Mouse (Mus musculus) liver, adult 2 months (tissue): ENCODE data around the gene Lats2. TPM values are rescaled to one million over a fixed set of nuclear protein-coding genes. Genes with fewer than 3 reads are reported as not detected.

Experiments
- DNase-seq: peaks from one replicate; pipeline ENCODE4 v3.0.0-alpha.2; 2011; ENCODE audit warnings: low read depth, low spot score; ENCODE audit errors: extremely low read depth
- H3K27ac ChIP-seq: fragments of 200-500 bp; replicated peaks from 2 replicates; pipeline ENCODE4 v1.5.1; 2012; ENCODE audit warnings: low read depth, mild to moderate bottlenecking, control low read depth, inconsistent platforms, low read length; ENCODE audit not compliant: insufficient read depth
- H3K27me3 ChIP-seq: fragments of 200-500 bp; 2 replicates; pipeline ENCODE4 v1.6.1; 2012; ENCODE audit warnings: mild to moderate bottlenecking, moderate library complexity, low read length, inconsistent platforms; ENCODE audit not compliant: control insufficient read depth, insufficient read depth
- H3K36me3 ChIP-seq: fragments of 200-500 bp; 2 replicates; pipeline ENCODE4 v1.6.1; 2012; ENCODE audit warnings: low read length, inconsistent platforms; ENCODE audit not compliant: control insufficient read depth, insufficient read depth
- H3K4me1 ChIP-seq: fragments of 200-500 bp; 2 replicates; pipeline ENCODE4 v1.6.1; 2011; ENCODE audit warnings: low read length; ENCODE audit not compliant: control insufficient read depth, insufficient read depth
- H3K4me3 ChIP-seq: fragments of 200-500 bp; 2 replicates; pipeline ENCODE4 v1.5.1; 2011; ENCODE audit warnings: low read depth, mild to moderate bottlenecking, control low read depth, low read length, moderate library complexity; ENCODE audit not compliant: insufficient read depth
- H3K79me2 ChIP-seq: fragments of 200-500 bp; 2 replicates; pipeline ENCODE4 v1.6.1; 2012; ENCODE audit warnings: inconsistent platforms, mild to moderate bottlenecking, low read length, moderate library complexity; ENCODE audit not compliant: control insufficient read depth, insufficient read depth
- H3K9ac ChIP-seq: fragments of 200-500 bp; 2 replicates; pipeline ENCODE4 v1.6.1; 2012; ENCODE audit warnings: low read depth, mild to moderate bottlenecking, control low read depth, inconsistent platforms, low read length
- CTCF ChIP-seq: fragments of 200-500 bp; IDR thresholded peaks from 2 replicates; pipeline ENCODE4 v1.5.1; 2011; ENCODE audit warnings: low read depth, low read length, control low read depth
- POLR2A ChIP-seq: fragments of 200-500 bp; IDR thresholded peaks from 2 replicates; pipeline ENCODE4 v1.6.1; 2011; ENCODE audit warnings: low read length, control low read depth; ENCODE audit not compliant: insufficient read depth; ENCODE audit errors: extremely low read depth
- WGBS: fragments of 180-500 bp; shearing (Covaris S2); methylation state at CpG from one replicate; pipeline ENCODE4 v1.1.7; 2018; 5-methylcytosine and 5-hydroxymethylcytosine counted together
- polyA plus RNA-seq: library from polyadenylated mRNA; depleted of rRNA; stranded (reverse); fragments of >200 nt; gene quantifications from 2 replicates; pipeline ENCODE4 v1.2.3, GENCODE M21; 2012
- total RNA-seq: library from RNA; depleted of rRNA; stranded (reverse); fragments of >200 nt; gene quantifications from 2 replicates; pipeline ENCODE4 v1.2.3, GENCODE M21; 2014

Lats2 gene
- total and polyA plus RNA-seq, 2 experiments = 8.6 to 8.8 TPM

- DNase-seq = no peak
- 74% methylated on average over 10 of the region's 10 CpGs for WGBS
Measured at GRCm38 (mm10) chr14:57709171-57709570, 49.0 kb downstream of the Lats2 start.

GRCm38 (mm10) chr14:57708580-57708979, 49.6 kb downstream of the Lats2 start:
- DNase-seq = no peak
- TF ChIP-seq POLR2A = no peak
- TF ChIP-seq CTCF = no peak
- Histone ChIP-seq H3K4me1 (no peaks in the 10 kb centered on the region), H3K79me2 (no peaks in the 10 kb centered on the region; the same call in 1 of the 2 replicates), H3K27me3 (no peaks in the 10 kb centered on the region), H3K4me3 (no peak overlapping the region), H3K9ac (no peak overlapping the region), H3K27ac (no peak overlapping the region), H3K36me3 (no peaks in the 10 kb centered on the region)
- 84% methylated on average over 7 of the region's 7 CpGs for WGBS

More at GRCm38 (mm10) chr14:57709171-57709570, 49.0 kb downstream of the Lats2 start:
- Histone ChIP-seq H3K4me3 (no peak overlapping the region), H3K27me3 (no peaks in the 10 kb centered on the region), H3K27ac (no peak overlapping the region), H3K4me1 (no peaks in the 10 kb centered on the region), H3K36me3 (no peaks in the 10 kb centered on the region), H3K79me2 (no peaks in the 10 kb centered on the region; the same call in 1 of the 2 replicates), H3K9ac (no peak overlapping the region)
- TF ChIP-seq CTCF = no peak
- TF ChIP-seq POLR2A = no peak

GRCm38 (mm10) chr14:57707100-57707893, 50.9 kb downstream of the Lats2 start:
- H3K9ac ChIP-seq = no peak overlapping the region
- H3K27ac ChIP-seq = no peak overlapping the region
- no peaks in the 10 kb centered on the region for H3K27me3 ChIP-seq
- H3K4me3 ChIP-seq = no peak overlapping the region
- no peaks in the 10 kb centered on the region; the same call in 1 of the 2 replicates for H3K36me3 ChIP-seq
- WGBS = 87% methylated on average over 18 of the region's 18 CpGs
- no peak for DNase-seq
- no peaks in the 10 kb centered on the region; the same call in 1 of the 2 replicates for H3K79me2 ChIP-seq
- TF ChIP-seq POLR2A (no peak), CTCF (no peak)
- no peaks in the 10 kb centered on the region for H3K4me1 ChIP-seq

- DNase-seq = no peak
- no peaks in the 10 kb centered on the region; the same call in 1 of the 2 replicates for H3K36me3 ChIP-seq
- no peaks in the 10 kb centered on the region for H3K27me3 ChIP-seq
- H3K27ac ChIP-seq = no peak overlapping the region
- H3K9ac ChIP-seq = no peak overlapping the region
- TF ChIP-seq CTCF = no peak
- TF ChIP-seq POLR2A = no peak
- 92% methylated on average over 4 of the region's 4 CpGs for WGBS
- no peaks in the 10 kb centered on the region; the same call in 1 of the 2 replicates for H3K79me2 ChIP-seq
- no peak overlapping the region for H3K4me3 ChIP-seq
- H3K4me1 ChIP-seq = no peaks in the 10 kb centered on the region
Measured at GRCm38 (mm10) chr14:57706760-57707099, 51.5 kb downstream of the Lats2 start.

GRCm38 (mm10) chr14:57705759-57706158, 52.4 kb downstream of the Lats2 start:
- Histone ChIP-seq H3K27me3 (no peaks in the 10 kb centered on the region), H3K4me1 (no peaks in the 10 kb centered on the region), H3K27ac (no peak overlapping the region), H3K36me3 (no peaks in the 10 kb centered on the region; the same call in 1 of the 2 replicates), H3K9ac (no peak overlapping the region), H3K4me3 (no peak overlapping the region), H3K79me2 (no peaks in the 10 kb centered on the region)
- no peak for DNase-seq
- WGBS = 87% methylated on average over 4 of the region's 4 CpGs
- TF ChIP-seq POLR2A (no peak), CTCF (no peak)

GRCm38 (mm10) chr14:57705075-57705474, 53.1 kb downstream of the Lats2 start:
- no peaks in the 10 kb centered on the region; the same call in 1 of the 2 replicates for H3K36me3 ChIP-seq
- no peak overlapping the region for H3K27ac ChIP-seq
- no peak overlapping the region for H3K4me3 ChIP-seq
- no peaks in the 10 kb centered on the region for H3K27me3 ChIP-seq
- TF ChIP-seq POLR2A = no peak
- no peak for TF ChIP-seq CTCF
- 87% methylated on average over 4 of the region's 4 CpGs for WGBS
- H3K4me1 ChIP-seq = no peaks in the 10 kb centered on the region
- H3K9ac ChIP-seq = no peak overlapping the region
- no peak for DNase-seq
- no peaks in the 10 kb centered on the region for H3K79me2 ChIP-seq
